Mouse (Mus musculus): ENCODE results near the gene 4930519P11Rik. TPM values are rescaled to one million over a fixed set of nuclear protein-coding genes. Genes with fewer than 3 reads are reported as not detected.
A peak's percentile ranks its signal among the peaks of the same experiment; 100 is the strongest.

The 4930519P11Rik gene
- polyA plus RNA-seq, 1 experiment from 2014 or later = not detected

DNA sequence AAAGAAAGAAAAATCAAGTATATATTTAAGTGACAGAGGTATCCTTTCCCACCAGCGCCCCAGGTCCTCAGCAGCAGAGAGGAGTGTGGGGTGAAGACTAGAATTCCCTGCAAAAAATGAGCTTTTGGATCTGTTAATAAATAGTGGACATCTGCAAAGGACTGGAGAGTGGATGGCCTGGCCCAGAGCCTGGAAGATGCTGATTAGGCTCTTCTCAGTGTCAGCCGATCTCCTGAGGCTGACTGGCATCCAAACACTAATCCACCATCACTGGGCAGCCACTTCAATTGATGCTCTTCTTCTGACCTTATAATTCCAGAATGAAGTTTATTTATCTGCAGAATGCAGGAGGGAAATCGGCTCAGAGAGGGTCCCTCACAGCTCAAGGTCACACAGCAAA is 40.2 kb downstream of the 4930519P11Rik start:
- H3K9ac ChIP-seq (replicated peaks; ENCODE audit: low read length) = no peak overlapping the region
- peaks cover 28% of the 10 kb centered on the region for H3K4me1 ChIP-seq (ENCODE audit: insufficient read depth, low read length)
- H3K4me2 ChIP-seq (replicated peaks; ENCODE audit: low read depth, low read length) = no peak overlapping the region
- H3K9me3 ChIP-seq (ENCODE audit: low read length) = no peaks in the 10 kb centered on the region
- H3K27me3 ChIP-seq (ENCODE audit: insufficient read depth, low read length) = no peaks in the 10 kb centered on the region
- H3K27ac ChIP-seq (ENCODE audit: low read length) = no peak overlapping the region
- ATAC-seq (ENCODE audit: low FRiP score, low TSS enrichment) = no peak
- H3K4me3 ChIP-seq (ENCODE audit: low read length) = no peak overlapping the region
- no peaks in the 10 kb centered on the region for H3K36me3 ChIP-seq (ENCODE audit: insufficient read depth, low read length)
- WGBS = 81% methylated on average over 3 of the region's 3 CpGs

DNA sequence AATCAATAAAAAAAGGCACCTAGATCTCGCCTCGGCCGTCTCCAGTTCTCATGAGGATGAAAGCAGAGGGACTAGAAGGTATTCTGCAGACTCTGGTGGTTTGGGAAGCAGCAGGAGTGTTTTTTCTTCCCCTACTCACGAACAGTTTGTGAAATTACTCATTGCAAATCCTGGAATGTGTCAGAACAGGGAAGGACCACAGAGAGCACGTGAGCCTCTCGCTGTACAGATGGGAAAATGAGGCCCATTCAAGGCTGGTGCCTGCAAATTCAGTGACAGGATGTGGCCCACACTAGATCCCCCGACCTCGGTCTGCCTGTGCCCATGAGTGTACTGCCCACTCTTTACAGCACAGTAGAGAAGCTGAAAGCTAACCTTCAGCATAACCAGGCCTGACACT is 41.3 kb downstream of the 4930519P11Rik start:
- 76% methylated on average over 8 of the region's 8 CpGs for WGBS
- no peak for ATAC-seq (ENCODE audit: low FRiP score, low TSS enrichment)
- H3K9ac ChIP-seq (replicated peaks; ENCODE audit: low read length) = no peak overlapping the region
- peaks cover 33% of the 10 kb centered on the region for H3K4me1 ChIP-seq (ENCODE audit: insufficient read depth, low read length)
- H3K36me3 ChIP-seq (ENCODE audit: insufficient read depth, low read length) = no peaks in the 10 kb centered on the region
- no peak overlapping the region for H3K4me3 ChIP-seq (ENCODE audit: low read length)
- no peak overlapping the region for H3K27ac ChIP-seq (ENCODE audit: low read length)
- no peak overlapping the region for H3K4me2 ChIP-seq (replicated peaks; ENCODE audit: low read depth, low read length)
- no peaks in the 10 kb centered on the region for H3K9me3 ChIP-seq (ENCODE audit: low read length)
- H3K27me3 ChIP-seq (ENCODE audit: insufficient read depth, low read length) = no peaks in the 10 kb centered on the region

GRCm38 (mm10) chr2:154571266-154571665 is 42.0 kb downstream of the 4930519P11Rik start:
- ATAC-seq (ENCODE audit: low FRiP score, low TSS enrichment) = no peak
- H3K4me2 ChIP-seq (replicated peaks; ENCODE audit: low read depth, low read length) = no peak overlapping the region
- H3K27me3 ChIP-seq (ENCODE audit: insufficient read depth, low read length) = no peaks in the 10 kb centered on the region
- H3K9ac ChIP-seq (replicated peaks; ENCODE audit: low read length) = no peak overlapping the region; the same call in 1 of the 2 replicates
- H3K4me1 ChIP-seq (ENCODE audit: insufficient read depth, low read length) = peaks cover 37% of the 10 kb centered on the region
- H3K27ac ChIP-seq (ENCODE audit: low read length) = no peak overlapping the region
- no peaks in the 10 kb centered on the region for H3K36me3 ChIP-seq (ENCODE audit: insufficient read depth, low read length)
- no peaks in the 10 kb centered on the region for H3K9me3 ChIP-seq (ENCODE audit: low read length)
- H3K4me3 ChIP-seq (ENCODE audit: low read length) = no peak overlapping the region
- WGBS = 82% methylated on average over 4 of the region's 4 CpGs

- Histone ChIP-seq H3K36me3 (ENCODE audit: insufficient read depth, low read length) (no peaks in the 10 kb centered on the region), H3K27me3 (ENCODE audit: insufficient read depth, low read length) (no peaks in the 10 kb centered on the region), H3K9me3 (ENCODE audit: low read length) (no peaks in the 10 kb centered on the region), H3K9ac (replicated peaks; ENCODE audit: low read length) (no peak overlapping the region), H3K4me1 (ENCODE audit: insufficient read depth, low read length) (peaks cover 39% of the 10 kb centered on the region), H3K4me3 (ENCODE audit: low read length) (peak overlapping the region; percentile 72; the same call in 1 of the 2 replicates), H3K27ac (ENCODE audit: low read length) (peak overlapping the region; percentile 78; the same call in 1 of the 2 replicates), H3K4me2 (replicated peaks; ENCODE audit: low read depth, low read length) (peak overlapping the region; percentile 69)
- 69% methylated on average over 4 of the region's 4 CpGs for WGBS
- no peak for ATAC-seq (ENCODE audit: low FRiP score, low TSS enrichment)
Measured at GRCm38 (mm10) chr2:154570666-154571065, 42.6 kb downstream of the 4930519P11Rik start.

- Histone ChIP-seq H3K9ac (replicated peaks; ENCODE audit: low read length) (peak within 1 kb of the TSS; percentile 72), H3K27ac (ENCODE audit: low read length) (peak within 1 kb of the TSS; percentile 81), H3K4me1 (ENCODE audit: insufficient read depth, low read length) (peaks cover 39% of the 10 kb centered on the region), H3K4me3 (ENCODE audit: low read length) (peak within 1 kb of the TSS; percentile 72), H3K4me2 (replicated peaks; ENCODE audit: low read depth, low read length) (peak within 1 kb of the TSS; percentile 69), H3K36me3 (ENCODE audit: insufficient read depth, low read length) (no peaks in the 10 kb centered on the region), H3K9me3 (ENCODE audit: low read length) (no peaks in the 10 kb centered on the region), H3K27me3 (ENCODE audit: insufficient read depth, low read length) (no peaks in the 10 kb centered on the region)
- under 1% methylated on average over 27 of the region's 44 CpGs for WGBS
- ATAC-seq (ENCODE audit: low FRiP score, low TSS enrichment) = peak; percentile 98
Measured at GRCm38 (mm10) chr2:154569836-154570286, 43.4 kb downstream of the 4930519P11Rik start, which contains the start of gene E2f1. TSS of gene E2f1 (minus strand) at chr2:154569892.

DNA sequence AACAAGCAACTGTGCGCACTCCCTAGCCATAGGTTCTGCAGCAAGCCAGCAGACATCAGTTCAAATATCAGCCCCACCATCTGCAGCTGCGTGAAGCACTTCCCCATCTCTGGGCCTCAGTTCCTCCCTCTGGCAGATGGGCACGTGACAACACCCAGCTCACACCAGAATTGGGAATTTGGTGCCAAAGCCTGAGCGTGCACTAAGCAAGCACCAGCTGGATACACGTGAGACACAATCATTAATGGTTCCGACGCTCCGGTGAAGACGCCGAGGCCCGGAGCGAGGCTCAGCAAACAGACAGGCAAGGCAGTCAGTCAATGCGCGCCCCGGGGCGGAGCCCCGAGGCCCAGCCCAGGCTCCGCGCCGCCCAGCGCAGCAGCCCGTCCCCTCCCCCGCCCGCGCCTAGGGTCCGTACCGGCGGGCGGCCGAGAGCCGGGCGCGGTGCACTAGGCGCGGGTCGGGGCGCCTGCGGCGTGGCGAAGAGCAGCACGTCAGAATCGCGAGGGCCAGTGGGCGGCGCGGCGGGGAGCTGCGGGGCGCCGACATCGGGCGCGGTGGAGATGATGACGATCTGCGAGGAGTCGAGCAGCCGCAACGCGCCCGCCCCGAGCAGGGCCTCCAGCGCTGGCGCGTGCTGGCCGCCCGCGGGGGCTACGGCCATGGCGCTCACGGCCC is 44.0 kb downstream of the 4930519P11Rik start:
- under 1% methylated on average over 56 of the region's 70 CpGs for WGBS
- peak; percentile 85 for ATAC-seq (ENCODE audit: low FRiP score, low TSS enrichment)

GRCm38 (mm10) chr2:154568329-154569070 is 44.7 kb downstream of the 4930519P11Rik start:
- Histone ChIP-seq H3K4me2 (replicated peaks; ENCODE audit: low read depth, low read length) (peak overlapping the region; percentile 69), H3K9ac (replicated peaks; ENCODE audit: low read length) (peak overlapping the region; percentile 72), H3K4me1 (ENCODE audit: insufficient read depth, low read length) (peaks cover 39% of the 10 kb centered on the region), H3K4me3 (ENCODE audit: low read length) (peak overlapping the region; percentile 72), H3K36me3 (ENCODE audit: insufficient read depth, low read length) (peaks cover 8% of the 10 kb centered on the region; the same call in 1 of the 2 replicates), H3K27ac (ENCODE audit: low read length) (peak overlapping the region; percentile 81), H3K9me3 (ENCODE audit: low read length) (no peaks in the 10 kb centered on the region), H3K27me3 (ENCODE audit: insufficient read depth, low read length) (no peaks in the 10 kb centered on the region)
- ATAC-seq (ENCODE audit: low FRiP score, low TSS enrichment) = peak; percentile 7; the same call in 1 of the 2 replicates
- 13% methylated on average over 10 of the region's 10 CpGs for WGBS

More for the DNA sequence above, 44.0 kb downstream of the 4930519P11Rik start:
- peaks cover 39% of the 10 kb centered on the region for H3K4me1 ChIP-seq (ENCODE audit: insufficient read depth, low read length)
- H3K27ac ChIP-seq (ENCODE audit: low read length) = peak overlapping the region; percentile 81
- peaks cover under 1% of the 10 kb centered on the region; the same call in 1 of the 2 replicates for H3K36me3 ChIP-seq (ENCODE audit: insufficient read depth, low read length)
- peak overlapping the region; percentile 69 for H3K4me2 ChIP-seq (replicated peaks; ENCODE audit: low read depth, low read length)
- H3K9me3 ChIP-seq (ENCODE audit: low read length) = no peaks in the 10 kb centered on the region
- H3K27me3 ChIP-seq (ENCODE audit: insufficient read depth, low read length) = no peaks in the 10 kb centered on the region
- peak overlapping the region; percentile 72 for H3K9ac ChIP-seq (replicated peaks; ENCODE audit: low read length)
- H3K4me3 ChIP-seq (ENCODE audit: low read length) = peak overlapping the region; percentile 72

DNA sequence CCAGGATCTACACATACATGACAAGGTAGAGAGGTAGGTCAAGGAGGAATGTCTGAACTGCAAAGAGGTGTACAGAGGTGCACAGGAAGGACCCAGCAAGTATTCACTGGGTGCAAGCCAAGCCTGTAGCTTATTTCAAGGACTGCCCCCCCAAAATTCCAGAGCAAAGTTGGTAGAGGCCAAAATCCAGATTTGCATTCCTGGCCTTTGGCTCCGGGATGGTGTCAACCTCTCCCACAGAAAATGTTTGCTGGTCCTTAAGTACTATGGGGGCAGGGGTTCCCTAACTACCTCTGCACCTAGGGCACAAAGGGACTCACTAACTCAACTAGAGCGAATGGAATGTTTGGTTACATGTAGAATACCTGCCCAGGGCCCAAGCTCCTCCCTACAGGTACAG is 45.5 kb downstream of the 4930519P11Rik start:
- H3K4me2 ChIP-seq (replicated peaks; ENCODE audit: low read depth, low read length) = peak overlapping the region; percentile 69
- H3K9ac ChIP-seq (replicated peaks; ENCODE audit: low read length) = peak overlapping the region; percentile 72
- H3K4me3 ChIP-seq (ENCODE audit: low read length) = peak overlapping the region; percentile 72
- no peaks in the 10 kb centered on the region for H3K27me3 ChIP-seq (ENCODE audit: insufficient read depth, low read length)
- H3K9me3 ChIP-seq (ENCODE audit: low read length) = no peaks in the 10 kb centered on the region
- 63% methylated on average over 2 of the region's 2 CpGs for WGBS
- peak overlapping the region; percentile 81 for H3K27ac ChIP-seq (ENCODE audit: low read length)
- no peak for ATAC-seq (ENCODE audit: low FRiP score, low TSS enrichment)
- H3K36me3 ChIP-seq (ENCODE audit: insufficient read depth, low read length) = peaks cover 10% of the 10 kb centered on the region
- H3K4me1 ChIP-seq (ENCODE audit: insufficient read depth, low read length) = peaks cover 39% of the 10 kb centered on the region

- H3K4me3 ChIP-seq (ENCODE audit: low read length) = no peak overlapping the region
- 28% methylated on average over 8 of the region's 8 CpGs for WGBS
- 0 out of 2 replicates have a peak overlapping the region, but pooled peaks have one; percentile 24 for H3K9ac ChIP-seq (replicated peaks; ENCODE audit: low read length)
- H3K36me3 ChIP-seq (ENCODE audit: insufficient read depth, low read length) = peaks cover 19% of the 10 kb centered on the region
- no peak for ATAC-seq (ENCODE audit: low FRiP score, low TSS enrichment)
- no peak overlapping the region for H3K4me2 ChIP-seq (replicated peaks; ENCODE audit: low read depth, low read length)
- no peak overlapping the region for H3K27ac ChIP-seq (ENCODE audit: low read length)
- no peaks in the 10 kb centered on the region for H3K9me3 ChIP-seq (ENCODE audit: low read length)
- peaks cover 39% of the 10 kb centered on the region for H3K4me1 ChIP-seq (ENCODE audit: insufficient read depth, low read length)
- no peaks in the 10 kb centered on the region for H3K27me3 ChIP-seq (ENCODE audit: insufficient read depth, low read length)
Measured at GRCm38 (mm10) chr2:154566641-154567040, 46.6 kb downstream of the 4930519P11Rik start.
